Mouse (Mus musculus) cerebellum, adult 2 months (tissue): ENCODE data around the gene Gm10837. TPM values are rescaled to one million over a fixed set of nuclear protein-coding genes. Genes with fewer than 3 reads are reported as not detected.
A peak's percentile ranks its signal among the peaks of the same experiment; 100 is the strongest.
"Not testable (repeated sequence)": the region's sequence is repeated elsewhere in the genome, so short reads cannot be mapped to it uniquely, and the experiment has no call there.

ENCODE experiments used
- DNase-seq, 2 experiments: peaks; one replicate each; pipeline ENCODE4 v3.0.0; 2021
- H3K27ac ChIP-seq: fragments of 200-500 bp; 2 replicates; pipeline ENCODE4 v1.5.1; 2012; ENCODE audit warnings: low read length, control low read depth, inconsistent platforms; ENCODE audit not compliant: insufficient read depth
- H3K27me3 ChIP-seq: fragments of 200-500 bp; 2 replicates; pipeline ENCODE4 v1.6.1; 2012; ENCODE audit warnings: inconsistent platforms, mild to moderate bottlenecking, low read length, moderate library complexity; ENCODE audit not compliant: control insufficient read depth, insufficient read depth
- H3K4me1 ChIP-seq: fragments of 200-500 bp; 2 replicates; pipeline ENCODE4 v1.6.1; 2011; ENCODE audit warnings: low read length; ENCODE audit not compliant: control insufficient read depth, insufficient read depth
- H3K4me3 ChIP-seq: fragments of 200-500 bp; replicated peaks from 2 replicates; pipeline ENCODE3; 2011; ENCODE audit warnings: mild to moderate bottlenecking, low read depth, low read length, control low read depth; ENCODE audit not compliant: insufficient read depth
- CTCF ChIP-seq: fragments of 200-500 bp; IDR thresholded peaks from 2 replicates; pipeline ENCODE4 v1.5.1; 2011; ENCODE audit warnings: low read depth, mild to moderate bottlenecking, control low read depth, low read length, moderate library complexity, borderline replicate concordance; ENCODE audit not compliant: insufficient read depth
- POLR2A ChIP-seq: fragments of 200-500 bp; IDR thresholded peaks from 2 replicates; pipeline ENCODE4 v1.6.1; 2011; ENCODE audit warnings: low read length, control low read depth, borderline replicate concordance; ENCODE audit not compliant: insufficient read depth
- WGBS: fragments of 180-500 bp; shearing (Covaris S2); methylation state at CpG from one replicate; pipeline ENCODE4 v1.1.7; 2018; 5-methylcytosine and 5-hydroxymethylcytosine counted together
- polyA plus RNA-seq: library from polyadenylated mRNA; depleted of rRNA; stranded (reverse); fragments of >200 nt; gene quantifications from 2 replicates; pipeline ENCODE4 v1.2.3, GENCODE M21; 2012

The Gm10837 gene
- polyA plus RNA-seq, 1 experiment, result 2.7 TPM

DNA sequence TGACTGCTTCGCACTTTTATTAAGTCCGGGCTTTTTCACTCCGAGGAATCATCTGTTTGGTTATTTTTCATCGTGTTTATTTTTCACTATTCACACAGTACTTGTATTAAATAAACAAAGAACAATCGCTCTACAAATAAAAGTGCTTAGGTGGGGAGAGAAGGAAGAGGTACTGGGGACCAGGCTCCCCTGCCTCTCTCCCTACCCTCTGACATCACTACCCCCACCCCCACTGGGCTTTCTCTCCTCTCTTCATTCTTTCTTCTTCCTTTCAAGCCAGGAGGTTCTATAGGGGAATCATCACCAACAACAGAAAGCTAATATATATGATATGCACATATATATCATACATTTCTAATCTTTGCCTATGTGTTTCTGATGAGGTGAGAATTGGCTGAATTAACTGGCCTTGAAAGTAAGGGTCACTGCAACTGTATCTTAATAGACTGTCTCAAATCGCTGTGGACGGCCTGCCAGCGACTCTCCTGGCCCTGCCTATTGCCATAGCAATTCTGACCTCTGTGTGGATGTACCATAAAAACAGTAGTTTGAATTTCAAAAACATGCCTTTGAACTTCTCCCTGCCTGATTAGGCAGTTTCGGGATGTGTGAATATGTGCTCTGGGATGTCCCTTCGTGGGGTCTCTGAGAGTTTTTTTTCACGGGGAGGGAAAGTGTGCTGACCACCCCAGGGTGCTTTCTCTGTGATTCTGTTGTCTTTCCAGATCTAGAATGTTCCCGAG is 36.2 kb upstream of the Gm10837 start:
- H3K27ac ChIP-seq, result peak overlapping the region; percentile 59; the same call in 1 of the 2 replicates
- 23% methylated on average over 12 of the region's 12 CpGs for WGBS
- peak in 1 of 2 experiments; percentile 27 for DNase-seq
- TF ChIP-seq CTCF, result no peak
- TF ChIP-seq POLR2A, result no peak
- peaks cover 22% of the 10 kb centered on the region for H3K4me1 ChIP-seq
- H3K27me3 ChIP-seq, result no peaks in the 10 kb centered on the region
- peak overlapping the region; percentile 58 for H3K4me3 ChIP-seq

- peak; percentile 42 to 48 for DNase-seq
- peaks cover 22% of the 10 kb centered on the region for H3K4me1 ChIP-seq
- no peak overlapping the region for H3K4me3 ChIP-seq
- no peak for TF ChIP-seq CTCF
- no peak for TF ChIP-seq POLR2A
- H3K27me3 ChIP-seq, result no peaks in the 10 kb centered on the region
- WGBS, result 60% methylated on average over 10 of the region's 10 CpGs
- no peak overlapping the region for H3K27ac ChIP-seq
Measured at GRCm38 (mm10) chr14:122454901-122455561, 35.4 kb upstream of the Gm10837 start.

DNA sequence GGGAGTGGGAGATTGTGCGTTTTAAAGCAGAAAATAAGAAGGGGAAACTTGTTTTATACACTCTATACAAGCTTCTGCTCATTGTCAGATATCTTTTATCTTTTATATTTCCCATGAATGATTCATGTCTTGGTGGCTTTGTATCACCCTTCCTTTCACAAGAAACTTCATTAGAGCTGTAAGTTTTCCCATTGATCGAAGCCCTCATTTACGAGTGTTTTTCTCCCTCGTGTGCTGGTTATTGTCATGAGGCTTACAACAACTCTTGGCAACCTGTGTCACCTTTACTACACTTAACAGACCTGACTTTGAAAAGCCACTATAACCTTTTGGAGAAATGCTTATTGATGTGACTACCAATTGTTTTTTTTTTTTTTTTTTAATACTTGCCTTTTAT is 34.8 kb upstream of the Gm10837 start:
- H3K27ac ChIP-seq, result no peak overlapping the region
- H3K4me3 ChIP-seq, result no peak overlapping the region
- 49% methylated on average over 4 of the region's 4 CpGs for WGBS
- H3K27me3 ChIP-seq, result no peaks in the 10 kb centered on the region
- H3K4me1 ChIP-seq, result peaks cover 22% of the 10 kb centered on the region
- TF ChIP-seq CTCF, result no peak
- TF ChIP-seq POLR2A, result no peak
- DNase-seq, result no peak

- not testable (repeated sequence) for H3K27me3 ChIP-seq, H3K4me3 ChIP-seq, H3K4me1 ChIP-seq
- WGBS, result 9% methylated on average over 12 of the region's 12 CpGs
- DNase-seq, result peak; percentile 49 to 65
- peak overlapping the region; percentile 41; the same call in 1 of the 2 replicates for H3K27ac ChIP-seq
Measured at GRCm38 (mm10) chr14:122459332-122459731, 31.1 kb upstream of the Gm10837 start.

DNA sequence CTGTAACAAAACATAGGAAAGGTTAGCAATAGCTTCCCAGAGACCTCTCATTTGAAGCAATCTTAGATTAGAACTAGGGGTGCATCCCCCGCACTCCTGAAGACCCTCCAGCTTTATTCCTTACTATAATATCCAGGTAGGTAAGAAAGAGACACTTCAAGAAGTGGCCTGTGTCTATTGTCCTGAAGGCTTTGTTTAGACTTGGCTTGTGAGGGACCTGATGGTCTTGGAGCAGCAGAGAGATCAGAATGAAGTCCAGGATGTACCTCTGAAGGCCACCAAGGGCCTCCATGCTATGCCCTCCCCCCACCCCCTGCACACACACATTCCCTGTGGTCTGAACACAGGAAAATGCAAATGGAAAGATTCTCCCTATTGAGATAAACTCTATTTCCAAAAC is 30.6 kb upstream of the Gm10837 start:
- Histone ChIP-seq H3K27me3 (no peaks in the 10 kb centered on the region), H3K4me3 (peak overlapping the region; percentile 37), H3K27ac (peak overlapping the region; percentile 79; the same call in 1 of the 2 replicates), H3K4me1 (peaks cover 5% of the 10 kb centered on the region; the same call in 1 of the 2 replicates)
- WGBS, result 11% methylated on average over 1 of the region's 1 CpGs
- TF ChIP-seq POLR2A (no peak), CTCF (no peak)
- peak; percentile 27 to 39 for DNase-seq

- WGBS, result 6% methylated on average over 5 of the region's 5 CpGs
- H3K4me3 ChIP-seq, result peak overlapping the region; percentile 57
- no peaks in the 10 kb centered on the region for H3K27me3 ChIP-seq
- H3K4me1 ChIP-seq, result peaks cover 4% of the 10 kb centered on the region; the same call in 1 of the 2 replicates
- peak; percentile 45 to 48 for DNase-seq
- TF ChIP-seq CTCF (no peak), POLR2A (no peak)
- H3K27ac ChIP-seq, result peak overlapping the region; percentile 79
Measured at GRCm38 (mm10) chr14:122460226-122460625, 30.2 kb upstream of the Gm10837 start.

DNA sequence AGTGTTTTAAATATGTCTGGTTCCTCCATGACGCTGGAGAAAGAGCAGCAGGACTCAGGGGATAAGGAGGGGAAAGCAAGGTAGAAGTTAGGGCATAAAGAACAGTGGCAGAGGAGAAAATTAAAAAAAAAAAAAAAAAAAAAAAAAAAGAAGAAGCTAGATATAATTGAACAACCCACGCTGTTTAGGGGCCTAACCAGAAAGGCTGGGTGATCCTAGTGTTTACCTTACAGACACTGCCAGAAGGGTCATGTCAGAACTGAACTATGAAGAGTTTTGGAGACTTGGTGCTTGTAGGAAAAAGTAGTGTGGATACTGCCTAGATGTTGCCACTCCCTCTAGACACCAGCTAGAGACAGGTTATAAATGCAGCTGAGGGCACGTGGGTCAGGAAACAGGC is 28.9 kb upstream of the Gm10837 start:
- WGBS, result 6% methylated on average over 3 of the region's 3 CpGs
- peak in 1 of 2 experiments; percentile 49 for DNase-seq
- TF ChIP-seq POLR2A (no peak), CTCF (no peak)
- peak overlapping the region; percentile 56 for H3K27ac ChIP-seq
- peaks cover 5% of the 10 kb centered on the region for H3K4me1 ChIP-seq
- no peaks in the 10 kb centered on the region for H3K27me3 ChIP-seq
- peak overlapping the region; percentile 52 for H3K4me3 ChIP-seq

DNA sequence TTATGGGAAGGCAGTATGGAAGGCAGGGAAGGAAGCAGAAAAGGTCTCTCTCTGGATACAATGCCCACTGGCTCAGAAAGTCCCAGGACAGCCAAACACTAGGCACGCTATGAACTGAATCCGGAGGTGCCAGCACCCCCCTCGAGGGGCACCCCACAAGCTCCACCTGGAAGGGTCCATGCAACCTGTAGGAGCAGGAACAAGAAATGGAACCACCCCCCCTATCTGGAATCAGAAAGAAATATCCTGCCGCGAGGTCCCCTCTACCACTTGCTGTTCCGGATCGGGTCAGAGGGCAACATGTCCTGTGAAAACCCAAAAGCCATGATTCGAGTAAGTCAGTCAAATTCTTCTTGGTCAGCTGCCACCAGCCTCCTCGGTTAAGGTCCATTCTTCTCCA is 28.4 kb upstream of the Gm10837 start:
- no peaks in the 10 kb centered on the region for H3K27me3 ChIP-seq
- peaks cover 2% of the 10 kb centered on the region for H3K4me1 ChIP-seq
- DNase-seq, result peak; percentile 53 to 63
- H3K27ac ChIP-seq, result peak overlapping the region; percentile 56
- H3K4me3 ChIP-seq, result peak overlapping the region; percentile 52
- WGBS, result 4% methylated on average over 9 of the region's 9 CpGs
- TF ChIP-seq CTCF, result no peak
- no peak for TF ChIP-seq POLR2A
